Mouse (Mus musculus): ENCODE data around the gene Cxcl14.

- TF ChIP-seq POLR2A (IDR thresholded peaks at IDR 0.05; ENCODE audit: borderline replicate concordance, control insufficient read depth, low read depth, low read length), result no peak
- TF ChIP-seq CTCF (IDR thresholded peaks at IDR 0.05; ENCODE audit: control insufficient read depth, insufficient read depth, low read length), result no peak
Measured at GRCm38 (mm10) chr13:56243104-56243503, 53.2 kb downstream of the Cxcl14 start.
